Mouse (Mus musculus): ENCODE results near the gene Med28.

GRCm38 (mm10) chr5:45577376-45577775 lies 57.3 kb downstream of the Med28 start:
- TF ChIP-seq RAD21 (IDR thresholded peaks at IDR 0.05; ENCODE audit: low read depth, low read length): no peak
- TF ChIP-seq CTCF (IDR thresholded peaks at IDR 0.05 in 2 of 3, conservative IDR thresholded peaks at IDR 0.05 in 1 of 3; ENCODE audit: control insufficient read depth in 1 of 3, insufficient read depth in 1 of 3, low read depth in 2 of 3, low read length in 3 of 3, poor library complexity in 1 of 3, severe bottlenecking in 1 of 3): no peak
- TF ChIP-seq MAX (IDR thresholded peaks at IDR 0.05; ENCODE audit: low read length): no peak
- no peak for TF ChIP-seq MAZ (IDR thresholded peaks at IDR 0.05; ENCODE audit: low read depth, low read length)
- no peak for TF ChIP-seq GATA1 (IDR thresholded peaks at IDR 0.05; ENCODE audit: low read depth, low read length)
- no peak for TF ChIP-seq GABPA (IDR thresholded peaks at IDR 0.05; ENCODE audit: low read depth, low read length)
- TF ChIP-seq TBP (IDR thresholded peaks at IDR 0.05; ENCODE audit: low read depth, low read length): no peak
